Mouse (Mus musculus): ENCODE data around the gene Lif.

- TF ChIP-seq HCFC1 (IDR thresholded peaks at IDR 0.05; ENCODE audit: borderline replicate concordance, insufficient read depth, low read length) (no peak), MAFK (IDR thresholded peaks at IDR 0.05; ENCODE audit: insufficient read depth, low read depth, low read length) (no peak), CHD2 (IDR thresholded peaks at IDR 0.05; ENCODE audit: low read depth, low read length) (no peak), ZNF384 (IDR thresholded peaks at IDR 0.05; ENCODE audit: low read depth, low read length) (no peak)
Measured at GRCm38 (mm10) chr11:4215061-4215460, 42.3 kb upstream of the Lif start.

All from ES-E14 (cell line).